Mouse (Mus musculus): ENCODE results near the gene Car5a.

DNA sequence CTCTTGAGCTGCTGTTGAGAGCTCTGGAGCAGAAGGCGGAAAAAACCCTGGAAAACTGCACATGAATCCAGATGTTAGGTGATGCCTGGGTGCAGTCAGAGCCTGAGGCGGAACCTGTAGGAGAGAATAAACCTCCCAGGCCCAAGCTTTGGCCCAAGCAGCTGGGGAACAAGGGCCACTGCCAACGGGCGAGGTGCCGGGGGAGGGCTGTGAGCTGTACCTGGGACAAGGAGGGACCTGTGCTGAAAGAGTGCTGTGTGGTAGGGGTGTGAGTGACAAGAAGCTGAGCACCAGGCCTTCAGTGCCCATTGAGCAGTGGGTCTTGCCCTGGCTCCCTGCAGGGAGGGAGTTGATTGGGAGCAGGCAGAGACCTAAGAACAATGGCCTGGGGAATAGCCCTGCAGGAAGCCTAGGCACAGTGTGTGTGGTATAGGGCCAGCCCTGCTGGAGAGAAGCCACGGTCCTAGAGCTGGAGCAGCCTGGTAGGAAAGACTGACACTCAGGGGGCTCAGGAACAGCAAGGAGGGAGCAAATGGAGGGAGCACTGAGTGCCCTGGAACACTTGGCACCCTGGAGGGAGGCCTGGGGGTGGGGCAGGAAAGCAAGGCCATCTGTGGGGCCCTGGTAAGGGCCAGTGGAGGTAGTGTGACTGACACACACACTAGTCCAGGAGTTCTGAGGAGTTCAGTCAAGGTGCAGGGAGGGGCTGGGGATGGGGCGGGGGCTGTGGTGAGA is 22.2 kb upstream of the Car5a start:
- TF ChIP-seq POLR2A (IDR thresholded peaks at IDR 0.05; ENCODE audit: extremely low read depth, insufficient read depth, low read length) (no peak), CTCF (IDR thresholded peaks at IDR 0.05; ENCODE audit: low read depth, low read length) (no peak)

All from liver, adult 2 months (tissue).